Mouse (Mus musculus) brain, embryonic 14.5 days (tissue): Measurements from ENCODE around the gene Snd1.

Experiments
- CTCF ChIP-seq: fragments of 200-500 bp; IDR thresholded peaks from 2 replicates; pipeline ENCODE4 v1.5.1; 2012; ENCODE audit warnings: inconsistent platforms, mild to moderate bottlenecking, moderate library complexity, borderline replicate concordance; ENCODE audit not compliant: insufficient read depth, insufficient read length; ENCODE audit errors: extremely low read depth
- POLR2A ChIP-seq: fragments of 200-500 bp; IDR thresholded peaks from 2 replicates; pipeline ENCODE4 v1.6.1; 2012; ENCODE audit warnings: mild to moderate bottlenecking, inconsistent platforms, borderline replicate concordance; ENCODE audit not compliant: poor library complexity, insufficient read depth, insufficient read length, severe bottlenecking; ENCODE audit errors: extremely low read depth

GRCm38 (mm10) chr6:28747025-28747424, 272.1 kb downstream of the Snd1 start:
- TF ChIP-seq POLR2A: no peak
- TF ChIP-seq CTCF: no peak
